Mouse (Mus musculus): ENCODE results near the gene Limch1.

DNA sequence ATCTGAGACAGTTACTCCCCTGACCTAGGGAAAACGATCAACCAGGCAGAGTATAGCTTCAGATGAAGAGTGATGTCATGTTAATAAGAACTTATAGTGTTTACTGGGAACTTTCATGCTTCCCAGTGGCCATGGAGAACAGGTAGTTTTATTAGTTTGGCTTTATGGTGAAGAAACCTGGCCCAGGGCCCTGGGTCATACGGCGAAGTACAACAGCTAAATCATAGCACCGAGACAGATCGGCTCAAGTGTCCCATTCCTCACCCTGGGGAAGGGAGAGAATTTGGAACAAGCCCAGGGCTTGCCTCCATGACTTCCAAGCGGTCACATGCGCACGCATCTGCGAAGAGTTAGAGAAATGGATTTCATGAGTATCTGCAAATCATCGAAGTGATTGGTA, 84.6 kb downstream of the Limch1 start:
- TF ChIP-seq POLR2A (IDR thresholded peaks at IDR 0.05; ENCODE audit: borderline replicate concordance, low read depth, low read length) (no peak), CTCF (IDR thresholded peaks at IDR 0.05; ENCODE audit: low read depth, low read length) (no peak)

Measured in bone marrow macrophage, adult 2 months (primary cell).